Mouse (Mus musculus) C2C12 (cell line): Measurements from ENCODE around the gene Tenm4. TPM values are rescaled to one million over a fixed set of nuclear protein-coding genes. Genes with fewer than 3 reads are reported as not detected.

Source experiments
- H3K27me3 ChIP-seq: one replicate; pipeline ENCODE4 v1.6.1; 2011; ENCODE audit not compliant: control insufficient read depth, insufficient read depth, insufficient read length
- H3K36me3 ChIP-seq: one replicate; pipeline ENCODE4 v1.6.1; 2011; ENCODE audit not compliant: control insufficient read depth, insufficient read depth
- H3K4me3 ChIP-seq: one replicate; pipeline ENCODE4 v1.5.1; 2011; ENCODE audit warnings: mild to moderate bottlenecking, control low read depth; ENCODE audit not compliant: poor library complexity, insufficient read depth, severe bottlenecking
- H3K79me2 ChIP-seq: one replicate; pipeline ENCODE4 v1.6.1; 2011; ENCODE audit not compliant: control insufficient read depth, insufficient read depth
- H3K79me3 ChIP-seq: one replicate; pipeline ENCODE4 v1.6.1; 2011; ENCODE audit warnings: low read depth, control low read depth
- H3ac ChIP-seq: one replicate; pipeline ENCODE3; 2011; ENCODE audit warnings: low read depth; ENCODE audit not compliant: control insufficient read depth, insufficient read length
- CEBPB ChIP-seq: IDR thresholded peaks from one replicate; pipeline ENCODE4 v1.6.1; 2011; ENCODE audit warnings: low read depth, mild to moderate bottlenecking, control low read depth, moderate library complexity
- CTCF ChIP-seq: IDR thresholded peaks from one replicate; pipeline ENCODE4 v1.5.1; 2011; ENCODE audit not compliant: control insufficient read depth, insufficient read depth, insufficient read length
- FOSL1 ChIP-seq: IDR thresholded peaks from one replicate; pipeline ENCODE4 v1.8.0; 2011; ENCODE audit warnings: mild to moderate bottlenecking, low read length; ENCODE audit not compliant: poor library complexity, insufficient read depth, severe bottlenecking
- MAX ChIP-seq: IDR thresholded peaks from one replicate; pipeline ENCODE4 v1.6.1; 2011; ENCODE audit warnings: mild to moderate bottlenecking, control low read depth
- MYOD1 ChIP-seq: IDR thresholded peaks from one replicate; pipeline ENCODE4 v1.6.1; 2011; ENCODE audit warnings: low read depth; ENCODE audit not compliant: control insufficient read depth, insufficient read length
- MYOG ChIP-seq: IDR thresholded peaks from one replicate; pipeline ENCODE4 v1.6.1; 2011; ENCODE audit not compliant: control insufficient read depth, insufficient read length; ENCODE audit errors: extremely low read depth
- USF1 ChIP-seq: IDR thresholded peaks from one replicate; pipeline ENCODE4 v1.6.1; 2011; ENCODE audit warnings: low read depth, mild to moderate bottlenecking, control low read depth, moderate library complexity
- polyA plus RNA-seq: library from polyadenylated mRNA; unstranded; fragments of >200 nt; fragmentation: generic; extraction: Trizol; gene quantifications from one replicate; pipeline ENCODE4 v1.2.1, GENCODE M21; 2012; ENCODE audit warnings: missing spikeins

The Tenm4 gene
- polyA plus RNA-seq, 1 experiment: 0.71 TPM

GRCm38 (mm10) chr7:96796033-96796741, 625.1 kb downstream of the Tenm4 start:
- Histone ChIP-seq H3K36me3 (no peaks in the 10 kb centered on the region), H3K27me3 (no peaks in the 10 kb centered on the region), H3K79me2 (no peaks in the 10 kb centered on the region), H3K4me3 (no peak overlapping the region), H3ac (no peak overlapping the region), H3K79me3 (no peaks in the 10 kb centered on the region)
- TF ChIP-seq CTCF: no peak
- TF ChIP-seq MYOD1: no peak
- no peak for TF ChIP-seq MAX
- TF ChIP-seq FOSL1: no peak
- TF ChIP-seq USF1: no peak
- no peak for TF ChIP-seq CEBPB
- TF ChIP-seq MYOG: no peak

- H3K36me3 ChIP-seq: no peaks in the 10 kb centered on the region
- H3K79me3 ChIP-seq: no peaks in the 10 kb centered on the region
- no peaks in the 10 kb centered on the region for H3K79me2 ChIP-seq
- no peaks in the 10 kb centered on the region for H3K27me3 ChIP-seq
- TF ChIP-seq CTCF: no peak
- TF ChIP-seq MAX: no peak
- no peak for TF ChIP-seq USF1
- TF ChIP-seq FOSL1: no peak
- no peak for TF ChIP-seq CEBPB
- no peak for TF ChIP-seq MYOG
- no peak for TF ChIP-seq MYOD1
- no peak overlapping the region for H3K4me3 ChIP-seq
- no peak overlapping the region for H3ac ChIP-seq
Measured at GRCm38 (mm10) chr7:96796788-96797485, 625.9 kb downstream of the Tenm4 start.

GRCm38 (mm10) chr7:96797716-96798332, 626.8 kb downstream of the Tenm4 start:
- H3K79me2 ChIP-seq: no peaks in the 10 kb centered on the region
- H3K4me3 ChIP-seq: no peak overlapping the region
- H3K79me3 ChIP-seq: no peaks in the 10 kb centered on the region
- no peaks in the 10 kb centered on the region for H3K27me3 ChIP-seq
- no peak overlapping the region for H3ac ChIP-seq
- TF ChIP-seq FOSL1: no peak
- TF ChIP-seq CTCF: no peak
- no peak for TF ChIP-seq CEBPB
- no peak for TF ChIP-seq MAX
- TF ChIP-seq MYOD1: no peak
- TF ChIP-seq MYOG: no peak
- TF ChIP-seq USF1: no peak
- H3K36me3 ChIP-seq: no peaks in the 10 kb centered on the region

GRCm38 (mm10) chr7:96799816-96800215, 628.8 kb downstream of the Tenm4 start:
- TF ChIP-seq USF1: no peak
- TF ChIP-seq MYOD1: no peak
- TF ChIP-seq FOSL1: no peak
- no peak for TF ChIP-seq MYOG
- TF ChIP-seq CTCF: no peak
- no peak for TF ChIP-seq MAX
- Histone ChIP-seq H3K79me2 (no peaks in the 10 kb centered on the region), H3ac (no peak overlapping the region), H3K36me3 (no peaks in the 10 kb centered on the region), H3K27me3 (no peaks in the 10 kb centered on the region), H3K4me3 (no peak overlapping the region), H3K79me3 (no peaks in the 10 kb centered on the region)

DNA sequence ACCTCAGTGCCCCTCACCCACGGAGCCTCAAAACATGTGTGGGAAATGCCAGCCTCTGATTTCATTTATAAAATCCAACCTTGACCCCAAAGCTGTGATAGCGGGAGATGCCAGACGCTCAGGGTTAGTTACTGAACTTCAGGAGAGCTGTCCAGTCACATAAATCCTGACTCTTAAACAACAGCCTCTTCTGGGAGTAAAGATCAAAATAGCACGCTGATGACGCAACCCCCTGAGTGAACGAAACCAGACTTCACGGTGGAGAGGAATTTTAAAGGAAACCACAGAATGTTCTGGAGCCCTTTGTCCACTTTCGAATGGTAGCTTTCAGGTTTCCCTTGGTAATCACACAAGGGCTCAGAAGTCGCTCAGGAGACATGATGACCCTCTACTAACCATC, 630.3 kb downstream of the Tenm4 start:
- Histone ChIP-seq H3K36me3 (no peaks in the 10 kb centered on the region), H3ac (no peak overlapping the region), H3K79me3 (no peaks in the 10 kb centered on the region), H3K4me3 (no peak overlapping the region), H3K79me2 (no peaks in the 10 kb centered on the region), H3K27me3 (no peaks in the 10 kb centered on the region)
- TF ChIP-seq MAX (no peak), USF1 (no peak)

DNA sequence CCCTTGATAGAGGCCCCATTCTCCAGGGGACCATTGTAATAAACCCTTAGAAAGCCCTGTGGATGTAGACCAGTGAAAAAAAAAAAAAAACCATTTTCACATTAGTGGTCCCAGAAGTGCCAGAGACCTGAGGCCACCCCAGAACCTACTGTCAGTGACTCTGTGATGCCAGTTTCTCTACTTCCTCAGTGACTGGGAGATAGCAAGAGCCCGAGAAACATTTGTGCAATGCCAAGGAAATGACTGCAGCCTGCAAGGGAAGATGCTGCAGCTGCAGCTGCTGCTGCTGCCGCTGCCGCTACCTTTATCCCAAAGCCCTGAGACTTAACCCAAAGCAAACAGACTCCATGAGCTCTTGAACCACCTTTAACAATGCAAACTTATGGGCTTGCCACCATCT, 631.2 kb downstream of the Tenm4 start:
- no peaks in the 10 kb centered on the region for H3K27me3 ChIP-seq
- no peak overlapping the region for H3ac ChIP-seq
- no peak overlapping the region for H3K4me3 ChIP-seq
- H3K79me2 ChIP-seq: no peaks in the 10 kb centered on the region
- no peaks in the 10 kb centered on the region for H3K36me3 ChIP-seq
- H3K79me3 ChIP-seq: no peaks in the 10 kb centered on the region
- TF ChIP-seq CTCF (no peak), USF1 (no peak), CEBPB (no peak), MAX (no peak), MYOG (no peak)
